10 mouse cellular contexts compared by ENCODE assay signal in the genomic region with DNA sequence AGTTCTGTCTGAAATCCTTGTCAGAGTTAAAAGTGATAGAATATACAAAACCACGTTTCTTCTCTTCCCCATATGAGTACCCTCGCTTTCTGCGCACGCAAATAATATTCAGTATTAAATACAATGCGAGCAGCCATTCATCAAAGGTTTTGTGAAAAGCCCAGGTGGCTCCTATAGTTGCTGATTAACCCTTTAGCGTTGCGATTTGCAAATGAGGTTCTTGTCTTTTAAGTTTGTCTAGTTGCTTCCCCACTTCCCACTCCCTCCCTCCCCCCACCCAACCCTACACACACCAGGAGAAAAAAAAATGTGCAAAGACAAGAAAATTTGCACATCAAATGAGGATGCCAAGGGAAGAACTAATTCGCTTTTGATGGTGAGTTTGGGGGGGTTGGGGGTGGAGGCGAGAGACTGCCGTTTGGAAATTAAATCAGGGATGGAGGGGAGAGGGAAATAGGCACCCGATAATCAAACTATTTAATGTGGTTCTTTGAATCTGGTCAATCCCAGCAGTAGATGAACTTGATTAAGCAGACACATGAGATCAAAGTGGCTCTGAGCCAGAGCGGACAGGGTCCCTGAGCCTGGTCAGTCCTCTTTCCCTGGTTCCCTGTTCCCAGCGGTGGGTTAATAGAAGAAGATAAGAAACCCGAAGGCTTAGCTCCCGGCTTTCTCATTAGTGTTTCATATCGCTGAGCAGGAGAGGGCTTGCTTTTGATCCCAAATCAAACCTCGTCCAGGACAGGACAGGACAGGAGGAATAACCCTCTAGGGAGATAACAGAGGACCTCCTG. TPM values are rescaled to one million over a fixed set of nuclear protein-coding genes. Genes with fewer than 3 reads are reported as not detected.
DNase-seq lines count a peak whose midpoint lies in the region; ATAC-seq lines count a peak whose summit lies in the region.
"Had no signal": no experiment of that assay in that cellular context is flagged by ENCODE, and none has a peak within 500 bp of the region (broad histone marks: within the 10 kb centered on the region; RNA-seq: fewer than 3 reads in every experiment).

No protein-coding gene starts in this region.

- H3K9me3 ChIP-seq in heart, embryonic 15.5 days (replicated peaks), result no peaks in the 10 kb centered on the region
- no peaks in the 10 kb centered on the region for H3K9me3 ChIP-seq in embryonic facial prominence, embryonic 12.5 days
- H3K9me3 ChIP-seq in intestine, embryonic 15.5 days, result no peaks in the 10 kb centered on the region
- no peaks in the 10 kb centered on the region for H3K9me3 ChIP-seq in midbrain, embryonic 15.5 days

- H3K27ac ChIP-seq in heart, embryonic 15.5 days, result no peak overlapping the region
- no peak overlapping the region for H3K27ac ChIP-seq in embryonic facial prominence, embryonic 12.5 days
- no peak overlapping the region for H3K27ac ChIP-seq in intestine, embryonic 15.5 days
- H3K27ac ChIP-seq in midbrain, embryonic 15.5 days, result no peak overlapping the region; the same call in 1 of the 2 replicates

- peaks cover 63% of the 10 kb centered on the region for H3K27me3 ChIP-seq in heart, embryonic 15.5 days
- peaks cover 41% of the 10 kb centered on the region for H3K27me3 ChIP-seq in embryonic facial prominence, embryonic 12.5 days
- peaks cover 31% of the 10 kb centered on the region for H3K27me3 ChIP-seq in intestine, embryonic 15.5 days (replicated peaks)
- peaks cover 28% of the 10 kb centered on the region for H3K27me3 ChIP-seq in midbrain, embryonic 15.5 days (replicated peaks)

- H3K4me2 ChIP-seq in heart, embryonic 15.5 days, result peak overlapping the region; percentile 58
- peak overlapping the region; percentile 63 for H3K4me2 ChIP-seq in embryonic facial prominence, embryonic 12.5 days (replicated peaks)
- H3K4me2 ChIP-seq in intestine, embryonic 15.5 days (replicated peaks), result peak overlapping the region; percentile 57
- peak overlapping the region; percentile 72 for H3K4me2 ChIP-seq in midbrain, embryonic 15.5 days

- H3K4me3 ChIP-seq in heart, embryonic 15.5 days, result peak overlapping the region; percentile 37
- H3K4me3 ChIP-seq in embryonic facial prominence, embryonic 12.5 days, result peak overlapping the region; percentile 45
- H3K4me3 ChIP-seq in intestine, embryonic 15.5 days (replicated peaks), result no peak overlapping the region; the same call in 1 of the 2 replicates
- peak overlapping the region; percentile 39 for H3K4me3 ChIP-seq in midbrain, embryonic 15.5 days

- 3% methylated on average over 17 of the region's 17 CpGs for WGBS in heart, embryonic 15.5 days
- under 1% methylated on average over 17 of the region's 17 CpGs for WGBS in embryonic facial prominence, embryonic 12.5 days
- WGBS in intestine, embryonic 15.5 days, result 3% methylated on average over 17 of the region's 17 CpGs
- WGBS in midbrain, embryonic 15.5 days, result under 1% methylated on average over 17 of the region's 17 CpGs

- intact Hi-C loops in heart, postnatal 14 days (cut with DNase I), result loop anchor here (10.0 kb wide), 1 partner anchor 125 kb away; no protein-coding TSS in a partner anchor

- no peak for DNase-seq in heart, postnatal 14 days
- no peak for DNase-seq in right cerebral cortex, postnatal 4 days
- DNase-seq in thymus, postnatal 14 days, result no peak
- DNase-seq in urinary bladder, adult 2 months (ENCODE audit: low spot score), result no peak
- DNase-seq: cerebellum, postnatal 36 days had no signal

- no peak for ATAC-seq in heart, embryonic 15.5 days (replicated peaks; ENCODE audit: insufficient number of reproducible peaks, insufficient read depth, low FRiP score, low read depth)
- no peak for ATAC-seq in embryonic facial prominence, embryonic 12.5 days (ENCODE audit: insufficient number of reproducible peaks, insufficient read depth, low FRiP score, low TSS enrichment)
- no peak for ATAC-seq in intestine, embryonic 15.5 days
- ATAC-seq in midbrain, embryonic 15.5 days (replicated peaks), result peak; percentile 43

- no peaks in the 10 kb centered on the region for H3K36me3 ChIP-seq in heart, embryonic 15.5 days
- H3K36me3 ChIP-seq in embryonic facial prominence, embryonic 12.5 days, result no peaks in the 10 kb centered on the region
- no peaks in the 10 kb centered on the region for H3K36me3 ChIP-seq in intestine, embryonic 15.5 days
- no peaks in the 10 kb centered on the region for H3K36me3 ChIP-seq in midbrain, embryonic 15.5 days (replicated peaks)

- H3K9ac ChIP-seq in heart, embryonic 15.5 days, result no peak overlapping the region
- H3K9ac ChIP-seq in embryonic facial prominence, embryonic 12.5 days, result no peak overlapping the region
- no peak overlapping the region for H3K9ac ChIP-seq in intestine, embryonic 15.5 days
- H3K9ac ChIP-seq in midbrain, embryonic 15.5 days, result no peak overlapping the region

- peaks cover 26% of the 10 kb centered on the region for H3K4me1 ChIP-seq in heart, embryonic 15.5 days (replicated peaks)
- peaks cover 20% of the 10 kb centered on the region; the same call in 1 of the 2 replicates for H3K4me1 ChIP-seq in embryonic facial prominence, embryonic 12.5 days
- H3K4me1 ChIP-seq in intestine, embryonic 15.5 days (replicated peaks), result peaks cover 13% of the 10 kb centered on the region
- H3K4me1 ChIP-seq in midbrain, embryonic 15.5 days, result peaks cover 34% of the 10 kb centered on the region

RNA-seq across cellular contexts. Expression of a gene that starts 0.6 kb away (rescaled TPM):
- 0.05 and 0.20 TPM in 2 replicates for polyA plus RNA-seq in heart, embryonic 15.5 days (2015; fragmentation: Nextera tagmentation; extraction: Ambion mirVana)
- not detected for total RNA-seq in heart, postnatal 14 days (2021)
- 24.2 and 24.4 TPM in 2 replicates for polyA plus RNA-seq in embryonic facial prominence, embryonic 12.5 days (2016; fragmentation: Nextera tagmentation; extraction: Ambion mirVana)
- 1.1 and 1.4 TPM in 2 replicates for polyA plus RNA-seq in intestine, embryonic 15.5 days (2015; fragmentation: Nextera tagmentation; extraction: Ambion mirVana)
- polyA plus RNA-seq in midbrain, embryonic 15.5 days (2015; fragmentation: Nextera tagmentation; extraction: Ambion mirVana), result 2.0 and 2.5 TPM in 2 replicates
- 0.04 TPM in 1 of 2 replicates, not detected in the other for polyA plus RNA-seq in urinary bladder, adult 2 months (2012; rRNA removed)
- total RNA-seq: hematopoietic stem cell, adult 5-6 weeks had no signal
